Mouse (Mus musculus) mesoderm, embryonic 11.5 days (tissue): ENCODE measurements around the gene Fat1.

ENCODE experiments used
- DNase-seq: peaks from one replicate; pipeline ENCODE4 v3.0.0-alpha.2; 2012; ENCODE audit warnings: low read depth, low spot score

Fat1 gene

GRCm38 (mm10) chr8:45002686-45003085 is 67.4 kb downstream of the Fat1 start:
- DNase-seq, result peak; percentile 42

- DNase-seq, result no peak
These were observed 68.8 kb downstream of the Fat1 start for GRCm38 (mm10) chr8:45004021-45004420.

- DNase-seq, result peak; percentile 52
These were observed 75.4 kb downstream of the Fat1 start for GRCm38 (mm10) chr8:45010685-45011084.

GRCm38 (mm10) chr8:45011774-45012173 is 76.5 kb downstream of the Fat1 start:
- DNase-seq, result no peak

GRCm38 (mm10) chr8:45013852-45014251 is 78.6 kb downstream of the Fat1 start:
- no peak for DNase-seq

- no peak for DNase-seq
These were observed 79.3 kb downstream of the Fat1 start for GRCm38 (mm10) chr8:45014498-45015067.

GRCm38 (mm10) chr8:45015876-45016275 is 80.6 kb downstream of the Fat1 start:
- DNase-seq, result no peak

GRCm38 (mm10) chr8:45019241-45019640 is 84.0 kb downstream of the Fat1 start:
- no peak for DNase-seq

- DNase-seq, result no peak
These were observed 85.9 kb downstream of the Fat1 start for GRCm38 (mm10) chr8:45021171-45021570.

- no peak for DNase-seq
These were observed 86.8 kb downstream of the Fat1 start for GRCm38 (mm10) chr8:45021911-45022665.

- no peak for DNase-seq
These were observed 92.8 kb downstream of the Fat1 start for GRCm38 (mm10) chr8:45028081-45028497.

GRCm38 (mm10) chr8:45038350-45038749 is 103.1 kb downstream of the Fat1 start:
- no peak for DNase-seq

GRCm38 (mm10) chr8:45044160-45044559 is 108.9 kb downstream of the Fat1 start:
- no peak for DNase-seq

GRCm38 (mm10) chr8:45050451-45050850 is 115.2 kb downstream of the Fat1 start:
- DNase-seq, result no peak

- no peak for DNase-seq
These were observed 116.0 kb downstream of the Fat1 start for GRCm38 (mm10) chr8:45051236-45051635.

- peak; percentile 40 for DNase-seq
These were observed 117.0 kb downstream of the Fat1 start for GRCm38 (mm10) chr8:45052205-45052604.

GRCm38 (mm10) chr8:45052618-45053017 is 117.4 kb downstream of the Fat1 start:
- DNase-seq, result no peak

GRCm38 (mm10) chr8:45055500-45055899 is 120.3 kb downstream of the Fat1 start:
- no peak for DNase-seq

GRCm38 (mm10) chr8:45056810-45057209 is 121.6 kb downstream of the Fat1 start:
- peak; percentile 28 for DNase-seq

GRCm38 (mm10) chr8:45060083-45060482 is 124.8 kb downstream of the Fat1 start:
- no peak for DNase-seq

GRCm38 (mm10) chr8:45062311-45062710 is 127.1 kb downstream of the Fat1 start:
- DNase-seq, result no peak

- no peak for DNase-seq
These were observed 128.0 kb downstream of the Fat1 start for GRCm38 (mm10) chr8:45062982-45063924.
